Mouse (Mus musculus): ENCODE measurements around the gene Plpp3. TPM values are rescaled to one million over a fixed set of nuclear protein-coding genes. Genes with fewer than 3 reads are reported as not detected.

Gene Plpp3
- total RNA-seq, 2 experiments from 2014 or later, result 147 to 149 TPM

- peak; percentile 72 to 75 for DNase-seq (ENCODE audit: low spot score in 2 of 2)
These were observed 1.0 kb downstream of the Plpp3 start for GRCm38 (mm10) chr4:105158169-105158555.

GRCm38 (mm10) chr4:105158651-105159530, 1.7 kb downstream of the Plpp3 start:
- peak; percentile 28 to 37 for DNase-seq (ENCODE audit: low spot score in 2 of 2)

- DNase-seq (ENCODE audit: low spot score in 2 of 2), result peak in 1 of 2 experiments; percentile 10
These were observed 2.4 kb downstream of the Plpp3 start for GRCm38 (mm10) chr4:105159531-105159870.

GRCm38 (mm10) chr4:105160470-105160869, 3.3 kb downstream of the Plpp3 start:
- no peak for DNase-seq (ENCODE audit: low spot score in 2 of 2)

GRCm38 (mm10) chr4:105162014-105162413, 4.9 kb downstream of the Plpp3 start:
- peak; percentile 5 to 21 for DNase-seq (ENCODE audit: low spot score in 2 of 2)

- DNase-seq (ENCODE audit: low spot score in 2 of 2), result no peak
These were observed 5.5 kb downstream of the Plpp3 start for GRCm38 (mm10) chr4:105162676-105163075.

- DNase-seq (ENCODE audit: low spot score in 2 of 2), result no peak
These were observed 6.8 kb downstream of the Plpp3 start for GRCm38 (mm10) chr4:105163981-105164411.

GRCm38 (mm10) chr4:105164952-105165351, 7.8 kb downstream of the Plpp3 start:
- peak in 1 of 2 experiments; percentile 2 for DNase-seq (ENCODE audit: low spot score in 2 of 2)

GRCm38 (mm10) chr4:105169093-105169571, 12.0 kb downstream of the Plpp3 start:
- DNase-seq (ENCODE audit: low spot score in 2 of 2), result peak; percentile 8 to 19

- DNase-seq (ENCODE audit: low spot score in 2 of 2), result peak; percentile 4 to 14
These were observed 13.0 kb downstream of the Plpp3 start for GRCm38 (mm10) chr4:105169826-105170810.

GRCm38 (mm10) chr4:105170811-105171401, 13.8 kb downstream of the Plpp3 start:
- DNase-seq (ENCODE audit: low spot score in 2 of 2), result peak in 1 of 2 experiments; percentile 41

- no peak for DNase-seq (ENCODE audit: low spot score in 2 of 2)
These were observed 14.3 kb downstream of the Plpp3 start for GRCm38 (mm10) chr4:105171432-105171831.

- no peak for DNase-seq (ENCODE audit: low spot score in 2 of 2)
These were observed 17.6 kb downstream of the Plpp3 start for GRCm38 (mm10) chr4:105174778-105175177.

GRCm38 (mm10) chr4:105175255-105176035, 18.3 kb downstream of the Plpp3 start:
- DNase-seq (ENCODE audit: low spot score in 2 of 2), result peak; percentile 66 to 76

GRCm38 (mm10) chr4:105181014-105181658, 24.0 kb downstream of the Plpp3 start:
- DNase-seq (ENCODE audit: low spot score in 2 of 2), result peak; percentile 60 to 78

- DNase-seq (ENCODE audit: low spot score in 2 of 2), result no peak
These were observed 24.6 kb downstream of the Plpp3 start for GRCm38 (mm10) chr4:105181659-105182167.

GRCm38 (mm10) chr4:105182249-105182648, 25.1 kb downstream of the Plpp3 start:
- DNase-seq (ENCODE audit: low spot score in 2 of 2), result no peak

- DNase-seq (ENCODE audit: low spot score in 2 of 2), result no peak
These were observed 27.3 kb downstream of the Plpp3 start for GRCm38 (mm10) chr4:105184490-105184889.

GRCm38 (mm10) chr4:105184924-105185323, 27.8 kb downstream of the Plpp3 start:
- no peak for DNase-seq (ENCODE audit: low spot score in 2 of 2)

- no peak for DNase-seq (ENCODE audit: low spot score in 2 of 2)
These were observed 29.5 kb downstream of the Plpp3 start for GRCm38 (mm10) chr4:105186654-105187053.
